Mouse (Mus musculus) embryonic facial prominence, embryonic 14.5 days (tissue): ENCODE measurements at regions not wholly inside any gene's neighbourhood (a gene's known extent, or its start where the extent isn't known, plus 50 kb on each side); places are given as distances from the start of the nearest gene placed in this dataset.
"Not testable (repeated sequence)": the region's sequence is repeated elsewhere in the genome, so short reads cannot be mapped to it uniquely, and the experiment has no call there.

Experiments used
- ATAC-seq: fragments of 200-750 bp; cut with Nextera tagmentation; 2 replicates; pipeline ENCODE4 v1.8.0; 2017; ENCODE audit warnings: low read depth, moderate number of reproducible peaks, moderate TSS enrichment
- DNase-seq: peaks from one replicate; pipeline ENCODE4 v3.0.0-alpha.2; 2015; ENCODE audit warnings: low spot score
- H3K27ac ChIP-seq: fragments of 300-500 bp; sonication (generic); replicated peaks from 2 replicates; pipeline ENCODE4 v1.5.1; 2014; ENCODE audit warnings: low read depth, mild to moderate bottlenecking, low read length, moderate library complexity
- H3K27me3 ChIP-seq: fragments of 300-500 bp; sonication (generic); replicated peaks from 2 replicates; pipeline ENCODE4 v1.6.1; 2014; ENCODE audit warnings: low read length; ENCODE audit not compliant: control insufficient read depth, insufficient read depth
- H3K36me3 ChIP-seq: fragments of 300-500 bp; sonication (generic); 2 replicates; pipeline ENCODE4 v1.6.1; 2014; ENCODE audit warnings: low read length, mixed read lengths; ENCODE audit not compliant: control insufficient read depth, insufficient read depth
- H3K4me1 ChIP-seq: fragments of 300-500 bp; sonication (generic); 2 replicates; pipeline ENCODE4 v1.6.1; 2014; ENCODE audit warnings: antibody characterized with exemption, low read length; ENCODE audit not compliant: control insufficient read depth, insufficient read depth
- H3K4me2 ChIP-seq: fragments of 300-500 bp; sonication (generic); 2 replicates; pipeline ENCODE4 v1.6.1; 2014; ENCODE audit warnings: low read depth, mild to moderate bottlenecking, low read length, moderate library complexity, mixed read lengths
- H3K4me3 ChIP-seq: fragments of 300-500 bp; sonication (generic); 2 replicates; pipeline ENCODE4 v1.5.1; 2014; ENCODE audit warnings: low read depth, mild to moderate bottlenecking, low read length
- H3K9ac ChIP-seq: fragments of 300-500 bp; sonication (generic); 2 replicates; pipeline ENCODE4 v1.6.1; 2014; ENCODE audit warnings: low read depth, mild to moderate bottlenecking, low read length, moderate library complexity, mixed read lengths
- H3K9me3 ChIP-seq: fragments of 300-500 bp; sonication (generic); 2 replicates; pipeline ENCODE4 v1.6.1; 2016; ENCODE audit warnings: low read length; ENCODE audit not compliant: control insufficient read depth
- WGBS: fragments of 180-500 bp; shearing (Covaris S2); extraction: QIAGEN DNeasy Blood & Tissue Kit; methylation state at CpG from one replicate; pipeline ENCODE4 v1.1.7; 2014; 5-methylcytosine and 5-hydroxymethylcytosine counted together

- Histone ChIP-seq H3K9me3 (no peaks in the 10 kb centered on the region), H3K27ac (no peak overlapping the region), H3K27me3 (no peaks in the 10 kb centered on the region), H3K4me3 (no peak overlapping the region), H3K4me2 (no peak overlapping the region), H3K4me1 (no peaks in the 10 kb centered on the region; the same call in 1 of the 2 replicates), H3K9ac (no peak overlapping the region), H3K36me3 (no peaks in the 10 kb centered on the region)
- WGBS, result 71% methylated on average over 2 of the region's 2 CpGs
- no peak for DNase-seq
- no peak for ATAC-seq
These were observed 114.3 kb downstream of the Olfr721-ps1 start for GRCm38 (mm10) chr14:14515363-14515762.

DNA sequence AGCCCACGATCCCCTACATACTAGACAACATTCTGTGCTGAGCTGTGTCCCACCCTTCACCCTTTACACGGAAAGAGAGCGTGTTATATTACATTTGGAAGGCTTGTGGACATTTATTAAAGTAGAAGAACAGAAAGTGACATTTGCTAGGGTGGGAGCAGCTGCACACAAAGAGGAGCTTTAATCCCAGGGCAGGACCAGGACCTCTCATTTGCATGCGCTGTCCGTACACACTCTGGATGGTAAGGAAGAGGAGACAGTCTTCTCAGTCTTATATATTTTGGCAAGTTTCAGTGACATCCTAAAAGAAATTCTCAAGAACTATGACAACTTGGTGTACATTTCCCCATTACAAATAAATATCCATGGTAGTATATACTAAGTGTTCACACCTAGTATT, 114.8 kb downstream of the Olfr721-ps1 start:
- no peak overlapping the region for H3K27ac ChIP-seq
- 69% methylated on average over 5 of the region's 5 CpGs for WGBS
- peak; percentile 12 for DNase-seq

GRCm38 (mm10) chr14:14518027-14518426, 116.9 kb downstream of the Olfr721-ps1 start:
- no peak overlapping the region for H3K27ac ChIP-seq
- no peaks in the 10 kb centered on the region for H3K36me3 ChIP-seq
- no peaks in the 10 kb centered on the region; the same call in 1 of the 2 replicates for H3K4me1 ChIP-seq
- DNase-seq, result no peak
- H3K9me3 ChIP-seq, result no peaks in the 10 kb centered on the region
- H3K4me2 ChIP-seq, result no peak overlapping the region
- no peaks in the 10 kb centered on the region for H3K27me3 ChIP-seq
- no peak overlapping the region for H3K4me3 ChIP-seq
- ATAC-seq, result no peak
- 93% methylated on average over 1 of the region's 1 CpGs for WGBS
- H3K9ac ChIP-seq, result no peak overlapping the region

More for the DNA sequence above, 114.8 kb downstream of the Olfr721-ps1 start:
- Histone ChIP-seq H3K4me3 (no peak overlapping the region), H3K4me2 (no peak overlapping the region), H3K9ac (no peak overlapping the region), H3K27me3 (no peaks in the 10 kb centered on the region), H3K36me3 (no peaks in the 10 kb centered on the region), H3K9me3 (no peaks in the 10 kb centered on the region), H3K4me1 (no peaks in the 10 kb centered on the region; the same call in 1 of the 2 replicates)
- peak; percentile 50; the same call in 1 of the 2 replicates for ATAC-seq

DNA sequence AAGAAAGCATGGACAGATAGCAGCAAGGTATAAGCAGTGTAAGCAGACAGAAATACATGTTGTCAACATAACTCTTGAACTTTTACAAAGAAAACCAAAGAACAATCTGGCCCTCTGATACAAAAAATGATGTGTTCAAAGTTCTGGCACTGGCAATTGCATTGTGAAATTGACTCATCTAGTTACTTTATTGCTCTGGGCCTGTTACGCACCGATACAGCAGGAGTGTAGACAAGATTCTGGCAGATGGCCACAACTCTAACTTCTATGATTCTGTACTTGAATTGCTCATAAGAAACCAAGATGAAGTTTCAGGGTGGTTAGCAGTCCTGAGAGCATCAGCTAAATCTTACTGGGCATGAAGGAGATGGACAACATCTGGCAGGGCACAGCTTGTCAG, 117.7 kb downstream of the Olfr721-ps1 start:
- DNase-seq (peak; percentile 37), ATAC-seq (no peak)
- Histone ChIP-seq H3K4me1 (no peaks in the 10 kb centered on the region; the same call in 1 of the 2 replicates), H3K4me2 (no peak overlapping the region), H3K9me3 (no peaks in the 10 kb centered on the region), H3K27ac (no peak overlapping the region), H3K36me3 (no peaks in the 10 kb centered on the region), H3K4me3 (no peak overlapping the region), H3K27me3 (no peaks in the 10 kb centered on the region), H3K9ac (no peak overlapping the region)
- 69% methylated on average over 2 of the region's 2 CpGs for WGBS

GRCm38 (mm10) chr14:14520195-14520594, 119.1 kb downstream of the Olfr721-ps1 start:
- no peak for ATAC-seq
- no peaks in the 10 kb centered on the region for H3K27me3 ChIP-seq
- no peak overlapping the region for H3K4me2 ChIP-seq
- H3K4me1 ChIP-seq, result no peaks in the 10 kb centered on the region
- H3K4me3 ChIP-seq, result no peak overlapping the region
- no peaks in the 10 kb centered on the region for H3K9me3 ChIP-seq
- no peak for DNase-seq
- no peak overlapping the region for H3K27ac ChIP-seq
- H3K36me3 ChIP-seq, result no peaks in the 10 kb centered on the region
- no peak overlapping the region for H3K9ac ChIP-seq

- not testable (repeated sequence) for H3K27ac ChIP-seq, H3K4me1 ChIP-seq, H3K9ac ChIP-seq, H3K36me3 ChIP-seq, H3K27me3 ChIP-seq, DNase-seq, H3K4me3 ChIP-seq, H3K4me2 ChIP-seq, ATAC-seq, H3K9me3 ChIP-seq
- 68% methylated on average over 6 of the region's 6 CpGs for WGBS
These were observed 120.2 kb downstream of the Olfr721-ps1 start for GRCm38 (mm10) chr14:14521331-14521730.

- no peak overlapping the region for H3K4me2 ChIP-seq
- 92% methylated on average over 4 of the region's 4 CpGs for WGBS
- no peak overlapping the region for H3K4me3 ChIP-seq
- no peak overlapping the region for H3K27ac ChIP-seq
- no peak overlapping the region for H3K9ac ChIP-seq
- no peaks in the 10 kb centered on the region for H3K9me3 ChIP-seq
- DNase-seq (no peak), ATAC-seq (no peak)
- H3K27me3 ChIP-seq, result no peaks in the 10 kb centered on the region
- no peaks in the 10 kb centered on the region for H3K4me1 ChIP-seq
- no peaks in the 10 kb centered on the region for H3K36me3 ChIP-seq
These were observed 124.1 kb downstream of the Olfr721-ps1 start for GRCm38 (mm10) chr14:14525225-14525624.

GRCm38 (mm10) chr14:14528437-14528836, 127.3 kb downstream of the Olfr721-ps1 start:
- Histone ChIP-seq H3K9ac (no peak overlapping the region), H3K9me3 (no peaks in the 10 kb centered on the region), H3K36me3 (no peaks in the 10 kb centered on the region), H3K4me1 (no peaks in the 10 kb centered on the region), H3K4me3 (no peak overlapping the region), H3K27ac (no peak overlapping the region), H3K4me2 (no peak overlapping the region), H3K27me3 (no peaks in the 10 kb centered on the region)
- no peak for DNase-seq
- ATAC-seq, result no peak
- 73% methylated on average over 1 of the region's 1 CpGs for WGBS

GRCm38 (mm10) chr14:14541206-14541605, 140.1 kb downstream of the Olfr721-ps1 start:
- no peak for ATAC-seq
- no peaks in the 10 kb centered on the region for H3K9me3 ChIP-seq

More at GRCm38 (mm10) chr14:14541206-14541605, 140.1 kb downstream of the Olfr721-ps1 start:
- no peak overlapping the region for H3K9ac ChIP-seq
- no peaks in the 10 kb centered on the region for H3K27me3 ChIP-seq
- H3K4me3 ChIP-seq, result no peak overlapping the region
- no peak for DNase-seq
- no peak overlapping the region for H3K4me2 ChIP-seq
- no peak overlapping the region for H3K27ac ChIP-seq
- no peaks in the 10 kb centered on the region for H3K36me3 ChIP-seq
- H3K4me1 ChIP-seq, result no peaks in the 10 kb centered on the region
